Mouse (Mus musculus): ENCODE data around the gene Samm50.

DNA sequence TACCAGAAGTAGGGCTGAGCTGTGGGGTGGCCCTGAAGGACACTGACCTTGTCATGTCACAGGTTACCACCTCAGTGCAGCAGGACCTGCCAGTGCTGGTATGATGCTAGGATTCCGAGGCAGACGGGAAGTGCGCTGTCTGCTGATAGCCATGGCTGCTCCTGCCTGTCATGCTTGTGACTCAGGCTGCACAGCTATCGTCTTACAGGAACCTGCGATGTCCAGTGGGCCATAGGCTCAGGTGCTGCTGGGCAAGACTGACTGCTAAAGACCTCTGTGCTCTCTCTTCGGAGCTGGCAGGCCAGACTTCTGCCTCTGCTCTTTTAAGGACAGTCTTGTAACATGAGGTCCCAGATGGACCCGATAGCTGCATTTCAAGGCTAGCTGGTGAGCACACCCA, 22.4 kb downstream of the Samm50 start:
- no peak for TF ChIP-seq TAL1 (IDR thresholded peaks at IDR 0.05; ENCODE audit: low read length)
- TF ChIP-seq GATA1 (IDR thresholded peaks at IDR 0.05; ENCODE audit: low read length): no peak

Measured in erythroblast, embryonic 14.5 days (primary cell).